Mouse (Mus musculus) thymus, postnatal 10 days (tissue): ENCODE results near the gene Raet1e.
A peak's percentile ranks its signal among the peaks of the same experiment; 100 is the strongest.
"Not testable (repeated sequence)": the region's sequence is repeated elsewhere in the genome, so short reads cannot be mapped to it uniquely, and the experiment has no call there.

Experiments
- DNase-seq, 2 experiments: peaks; one replicate each; pipeline ENCODE4 v3.0.0; 2021; ENCODE audit warnings: low spot score in 2 of 2

Raet1e gene

GRCm38 (mm10) chr10:22273684-22274305, 115.4 kb downstream of the Raet1e start:
- DNase-seq = no peak

DNA sequence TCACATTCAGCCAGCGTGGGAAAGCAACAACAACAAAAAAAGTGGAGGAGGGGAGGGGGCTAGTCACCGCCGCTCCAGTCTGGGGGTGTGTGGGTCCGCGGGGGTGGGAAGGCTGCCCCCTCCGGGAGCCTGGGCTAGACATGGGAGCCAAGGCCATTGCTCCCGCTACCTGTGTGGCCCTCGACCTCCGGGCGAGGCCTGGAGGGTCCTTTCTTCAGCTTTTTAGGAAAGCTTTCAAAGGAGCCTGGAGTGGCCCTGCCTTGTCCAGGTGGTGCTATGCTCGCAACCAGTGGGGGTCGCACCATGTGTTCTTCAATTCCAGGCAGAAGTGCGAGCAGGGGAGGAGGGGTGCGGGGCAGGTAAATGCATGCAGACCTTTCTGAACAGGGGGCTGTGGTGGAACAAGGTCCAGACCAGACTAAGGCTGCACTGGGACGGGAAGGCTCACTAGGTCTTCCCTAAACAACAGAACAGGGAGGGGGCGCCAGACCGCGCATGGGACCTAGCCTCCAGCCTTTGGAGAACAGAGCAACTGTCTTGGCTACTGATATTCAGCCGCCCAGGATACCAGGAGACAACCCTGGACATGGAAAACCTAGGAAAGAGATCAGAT, 116.2 kb downstream of the Raet1e start:
- no peak for DNase-seq

- not testable (repeated sequence) for DNase-seq
Observed at GRCm38 (mm10) chr10:22278468-22278867, 120.1 kb downstream of the Raet1e start.

DNA sequence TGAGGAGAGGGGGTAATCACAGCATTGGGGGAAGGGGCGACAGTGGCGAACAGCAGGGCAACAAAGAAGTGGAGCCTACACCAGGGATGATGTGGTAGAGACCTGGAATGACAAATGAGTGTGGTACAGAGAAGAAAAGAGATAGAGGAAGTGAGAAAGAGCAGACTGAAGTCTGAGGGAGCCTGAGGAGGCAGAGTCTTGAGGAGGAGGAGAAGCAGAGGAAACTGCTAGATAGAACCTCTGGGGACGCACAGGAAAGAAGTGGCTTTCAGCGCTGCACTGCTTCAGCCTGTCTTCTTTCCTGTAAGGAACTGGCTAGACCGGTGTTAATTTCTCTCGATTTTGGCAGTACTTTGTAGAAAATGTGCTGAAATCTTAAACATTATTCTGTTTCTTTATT, 124.4 kb downstream of the Raet1e start:
- DNase-seq = no peak

GRCm38 (mm10) chr10:22295676-22296075, 137.3 kb downstream of the Raet1e start:
- no peak for DNase-seq

DNA sequence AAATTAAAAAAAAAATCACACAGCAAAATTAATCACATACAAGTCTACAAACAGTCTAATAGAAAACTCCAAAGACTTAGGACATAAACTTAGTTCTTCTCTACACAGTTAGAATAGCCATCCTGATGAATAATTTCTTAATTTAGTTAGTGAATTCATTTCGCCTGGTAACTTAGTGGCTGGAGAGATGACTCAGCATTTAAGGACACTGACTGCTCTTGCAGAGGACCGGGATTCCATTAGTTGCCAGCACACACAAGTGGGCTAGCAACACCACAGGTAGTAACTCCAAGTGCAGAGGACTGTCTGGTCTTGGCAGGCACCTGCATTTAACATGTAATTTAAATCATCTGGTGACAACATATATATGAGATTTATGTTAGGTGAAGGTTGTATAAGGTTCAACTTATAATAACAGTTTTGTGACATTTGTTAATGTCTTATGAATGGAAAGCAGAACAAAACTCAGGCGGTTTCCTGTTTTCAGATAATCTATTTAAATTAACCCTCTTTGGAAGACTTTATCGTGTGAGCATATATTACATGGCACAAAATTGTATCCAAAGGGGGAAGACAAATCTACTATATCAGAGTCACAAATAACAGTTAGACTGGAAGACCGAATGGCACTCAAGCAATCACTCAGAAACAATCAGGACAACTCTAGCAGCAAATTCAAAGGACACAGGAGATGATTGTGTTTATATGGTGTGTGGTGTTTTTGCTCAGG, 138.8 kb downstream of the Raet1e start:
- DNase-seq = no peak

DNA sequence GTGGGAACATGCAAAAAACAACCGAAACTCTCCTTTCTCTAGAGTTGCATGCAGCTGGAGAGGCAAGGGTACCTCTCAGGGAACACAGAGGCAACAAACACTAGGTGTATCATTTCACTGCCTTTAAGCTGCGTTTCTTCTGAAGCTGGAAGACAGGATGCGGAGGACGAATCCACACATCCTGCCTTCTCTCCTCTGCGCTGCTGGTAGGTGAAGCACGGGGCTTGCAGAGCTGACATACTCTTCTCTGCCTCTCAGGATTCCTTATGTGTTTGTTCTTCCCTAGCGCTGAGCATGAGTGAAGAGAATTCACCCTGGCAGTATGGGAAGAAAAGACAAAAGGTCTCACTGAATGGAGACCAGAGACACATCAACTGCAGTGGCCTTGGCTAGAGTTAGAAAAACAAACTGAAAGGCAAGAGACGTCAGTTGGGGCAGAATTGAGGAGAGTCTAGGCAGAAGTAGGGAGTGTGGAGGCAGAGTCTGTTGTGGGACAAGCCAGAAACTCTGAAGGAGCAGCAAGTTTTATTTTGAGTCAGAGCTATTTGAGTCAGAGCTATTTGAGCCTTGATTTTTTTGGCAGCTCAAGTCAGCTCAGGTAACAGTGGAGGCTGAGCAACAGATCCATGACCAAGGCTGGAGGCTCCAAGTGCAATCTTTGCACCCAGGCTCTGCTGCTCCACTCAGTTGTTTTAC, 139.5 kb downstream of the Raet1e start:
- no peak for DNase-seq

- DNase-seq = no peak
Observed at GRCm38 (mm10) chr10:22299324-22299723, 141.0 kb downstream of the Raet1e start.

DNA sequence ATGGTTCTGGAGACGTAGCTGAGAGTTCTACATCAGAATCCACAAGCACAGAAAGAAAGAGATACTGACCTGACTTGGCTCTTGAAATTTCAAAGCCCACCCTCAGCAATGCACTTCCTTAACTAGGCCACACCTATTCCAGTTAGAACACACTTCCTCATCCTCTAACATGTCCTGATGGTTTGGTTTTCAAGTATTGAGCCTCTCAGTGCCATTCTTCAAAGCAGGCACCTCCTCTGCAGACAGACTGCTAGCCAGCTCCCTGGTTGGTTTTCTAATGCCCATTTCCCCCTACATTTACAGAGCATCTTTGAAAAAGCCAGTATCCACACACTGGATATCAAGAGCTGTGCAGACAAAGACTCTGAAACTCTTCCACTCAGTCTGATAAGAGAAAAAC, 143.3 kb downstream of the Raet1e start:
- no peak for DNase-seq

DNA sequence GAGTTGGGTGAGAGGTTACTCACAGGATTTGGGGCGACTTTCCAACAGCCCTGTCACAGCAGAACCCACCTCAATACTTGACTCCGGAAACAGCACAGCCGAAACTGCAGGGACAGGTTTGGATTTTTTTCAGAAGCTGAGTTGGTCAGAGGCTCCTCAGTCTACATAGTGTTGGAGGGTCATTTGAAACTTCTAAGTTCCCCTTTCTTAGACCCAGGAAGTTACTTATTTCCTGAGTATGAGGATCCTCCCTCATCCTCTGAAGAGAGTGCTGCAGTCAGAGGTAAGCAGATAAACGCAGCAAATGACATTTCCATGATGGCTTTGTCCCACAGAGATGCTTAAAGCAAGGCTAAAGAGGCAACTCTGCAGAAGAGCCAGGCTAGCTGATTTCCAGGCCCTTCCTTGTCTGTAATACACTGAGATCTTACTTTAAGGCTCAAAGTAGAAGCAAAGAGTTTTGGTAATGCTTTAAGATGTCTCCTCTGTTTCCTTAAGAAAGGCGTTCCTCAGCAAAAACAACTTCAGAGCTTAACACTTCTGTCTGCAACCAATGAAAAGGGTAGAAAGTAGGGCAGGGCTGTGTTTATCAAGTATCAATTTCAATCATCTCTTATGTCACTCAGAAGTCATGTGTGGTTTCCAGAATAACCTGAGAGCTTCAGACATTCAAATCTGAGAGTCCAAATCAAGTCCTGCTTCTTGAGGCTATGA, 144.1 kb downstream of the Raet1e start:
- DNase-seq = no peak

DNA sequence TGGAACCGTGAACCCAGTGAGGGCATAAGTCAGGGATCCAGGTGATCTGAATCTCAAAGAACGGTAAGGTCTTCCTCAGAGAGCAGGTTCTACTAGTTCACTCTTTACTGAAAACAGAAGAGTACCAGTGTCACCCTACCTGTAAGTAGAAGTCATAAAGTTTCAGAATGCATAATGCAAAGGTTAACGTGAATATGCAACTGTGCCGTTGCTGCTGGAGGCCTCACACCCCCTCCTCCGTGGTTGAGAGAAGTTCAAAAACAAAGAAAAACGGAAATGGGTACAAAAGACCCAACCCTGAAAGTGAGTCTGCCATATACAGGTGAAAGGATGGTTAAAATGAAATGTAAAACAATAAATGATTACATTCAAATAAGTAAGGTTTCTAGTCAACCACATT, 145.4 kb downstream of the Raet1e start:
- no peak for DNase-seq

- DNase-seq = no peak
Observed at GRCm38 (mm10) chr10:22305801-22306200, 147.4 kb downstream of the Raet1e start.

GRCm38 (mm10) chr10:22306452-22306851, 148.1 kb downstream of the Raet1e start:
- peak in 1 of 2 experiments; percentile 12 for DNase-seq

DNA sequence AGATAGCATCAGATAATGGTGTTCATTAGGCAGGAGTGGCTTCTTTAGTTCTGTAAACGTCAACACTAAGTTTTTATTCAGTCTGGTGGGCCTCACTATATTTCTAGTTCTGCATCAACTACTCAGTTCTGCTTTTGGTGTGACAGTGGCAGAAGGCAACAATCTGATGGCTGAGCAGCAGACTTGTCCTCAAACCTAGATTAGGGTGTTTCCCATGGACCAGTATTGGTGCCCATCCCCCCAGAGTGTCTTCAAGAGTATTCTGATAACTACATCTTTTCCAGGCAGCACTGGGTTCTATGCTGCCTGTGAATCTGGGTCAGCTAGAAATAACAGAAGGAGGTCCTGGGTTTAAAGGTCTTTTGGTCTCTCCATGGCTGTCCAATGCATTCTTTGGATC, 149.9 kb downstream of the Raet1e start:
- no peak for DNase-seq

DNA sequence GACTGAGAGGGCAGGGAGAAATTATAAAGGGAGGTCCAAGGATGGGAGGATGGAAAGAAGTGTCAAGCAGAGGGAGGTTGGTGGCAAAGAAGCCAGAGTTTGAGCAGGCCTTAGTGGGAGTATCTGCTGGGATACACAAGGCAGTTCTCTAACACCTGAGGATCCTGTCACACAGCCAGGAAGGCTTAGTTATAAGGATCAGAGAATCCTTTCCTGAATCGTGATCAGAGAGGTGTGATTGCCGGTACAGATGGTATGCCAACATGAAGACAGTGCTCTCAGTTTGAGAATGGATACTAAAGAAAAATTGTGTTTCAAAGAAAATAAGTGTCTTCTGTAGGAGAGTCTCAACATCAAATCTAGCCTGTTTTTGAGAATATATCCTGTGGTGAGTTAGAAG, 164.5 kb downstream of the Raet1e start:
- no peak for DNase-seq

- not testable (repeated sequence) for DNase-seq
Observed at GRCm38 (mm10) chr10:22345721-22346120, 187.4 kb downstream of the Raet1e start.

DNA sequence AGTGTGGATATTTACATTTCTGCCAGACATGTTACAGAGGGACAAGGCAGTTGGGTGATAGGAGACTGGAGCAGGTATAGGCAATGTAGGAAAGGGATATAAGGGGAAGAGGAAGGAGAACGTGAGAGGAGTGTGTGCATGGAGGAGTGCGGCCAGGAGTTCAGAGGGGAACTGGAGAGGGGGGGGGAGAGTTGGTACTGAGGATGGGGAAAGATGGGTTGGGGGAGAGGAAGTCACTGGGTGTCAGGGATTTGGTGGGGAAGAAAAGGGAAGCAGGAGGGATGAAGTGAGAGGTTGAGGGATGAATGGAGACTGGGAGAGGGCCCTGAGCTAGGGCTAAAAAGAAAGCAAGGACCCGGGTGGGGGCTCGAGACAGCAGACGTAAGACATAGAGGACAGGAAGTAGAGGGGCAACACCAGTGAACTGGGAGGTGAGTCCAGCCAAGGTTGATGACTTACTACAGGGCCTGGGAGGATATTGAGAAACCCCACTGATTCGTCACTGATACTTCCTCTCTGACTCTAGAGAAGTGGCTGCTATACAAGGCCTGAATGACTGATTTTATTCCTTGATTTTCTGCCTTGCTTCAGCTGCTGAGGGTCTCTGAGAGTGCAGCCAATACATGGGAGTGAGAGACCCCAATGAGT, 195.3 kb downstream of the Raet1e start:
- DNase-seq = not testable (repeated sequence)

- not testable (repeated sequence) for DNase-seq
Observed at GRCm38 (mm10) chr10:22354196-22354574, 195.8 kb downstream of the Raet1e start.

DNA sequence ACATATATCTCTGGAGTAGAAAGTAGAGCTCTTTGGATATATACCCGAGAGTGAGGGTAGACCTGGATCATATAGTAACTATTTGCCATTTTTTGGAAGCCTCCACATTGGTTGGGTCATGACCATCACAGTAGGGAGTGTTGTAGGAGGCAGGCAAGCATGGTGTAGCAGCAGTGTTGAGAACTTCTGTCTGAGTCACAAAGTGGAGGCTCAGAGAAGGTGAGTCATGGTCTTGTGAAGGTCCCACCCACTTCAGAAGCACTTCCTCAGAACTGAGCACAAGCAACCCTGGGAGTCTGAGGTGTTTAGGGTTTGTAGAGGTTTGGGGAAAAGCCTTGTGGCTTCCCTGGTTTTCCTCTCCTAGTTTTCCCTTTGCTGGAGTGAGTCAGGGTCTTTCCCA, 199.0 kb downstream of the Raet1e start:
- DNase-seq = not testable (repeated sequence)

DNA sequence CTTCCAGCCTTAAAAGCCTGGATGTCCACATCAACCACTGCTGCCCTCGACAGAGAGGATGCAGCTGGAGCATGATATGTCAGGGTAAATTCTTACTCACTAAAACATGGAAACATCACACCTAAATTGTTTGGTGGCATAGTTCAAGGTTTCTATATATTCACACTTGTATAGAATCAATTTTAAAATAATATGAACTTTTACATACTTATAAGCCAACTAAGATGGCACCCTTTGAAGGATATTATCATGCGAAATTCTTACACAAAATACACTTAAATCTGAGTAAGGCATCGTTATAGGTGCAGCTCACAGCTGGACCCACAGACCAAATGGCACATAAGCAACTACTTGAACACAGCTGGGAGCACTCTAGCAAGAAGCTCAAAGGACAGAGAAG, 201.9 kb downstream of the Raet1e start, which contains the start of gene Raet1d:
Gene Raet1d (plus strand): TSS at position 301 of the 400 bp plus-strand sequence.
- DNase-seq = not testable (repeated sequence)

DNA sequence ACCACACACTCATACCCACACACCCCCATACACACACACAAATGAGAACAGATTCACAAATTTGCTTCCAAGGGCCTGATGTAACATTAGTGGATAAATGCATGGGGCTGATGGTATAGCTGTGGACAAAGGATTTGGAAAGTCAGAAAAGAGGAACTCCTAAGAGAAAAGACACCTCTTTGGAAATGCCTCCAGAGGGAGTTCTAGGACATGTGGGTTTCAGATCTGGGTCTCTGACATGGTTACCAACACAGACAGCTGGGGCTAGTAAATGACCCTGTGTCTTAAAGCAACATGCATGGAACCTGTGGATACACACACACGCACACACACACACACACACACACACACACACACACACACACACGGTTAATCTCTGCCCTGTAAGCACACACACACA, 202.6 kb downstream of the Raet1e start:
- not testable (repeated sequence) for DNase-seq
